Mouse (Mus musculus) liver, adult 2 months (tissue): Measurements from ENCODE around the gene Gsc2. TPM values are rescaled to one million over a fixed set of nuclear protein-coding genes. Genes with fewer than 3 reads are reported as not detected.

ENCODE experiments used
- DNase-seq: peaks from one replicate; pipeline ENCODE4 v3.0.0-alpha.2; 2011; ENCODE audit warnings: low read depth, low spot score; ENCODE audit errors: extremely low read depth
- H3K27ac ChIP-seq: fragments of 200-500 bp; replicated peaks from 2 replicates; pipeline ENCODE4 v1.5.1; 2012; ENCODE audit warnings: low read depth, mild to moderate bottlenecking, control low read depth, inconsistent platforms, low read length; ENCODE audit not compliant: insufficient read depth
- H3K27me3 ChIP-seq: fragments of 200-500 bp; 2 replicates; pipeline ENCODE4 v1.6.1; 2012; ENCODE audit warnings: mild to moderate bottlenecking, moderate library complexity, low read length, inconsistent platforms; ENCODE audit not compliant: control insufficient read depth, insufficient read depth
- H3K36me3 ChIP-seq: fragments of 200-500 bp; 2 replicates; pipeline ENCODE4 v1.6.1; 2012; ENCODE audit warnings: low read length, inconsistent platforms; ENCODE audit not compliant: control insufficient read depth, insufficient read depth
- H3K4me1 ChIP-seq: fragments of 200-500 bp; 2 replicates; pipeline ENCODE4 v1.6.1; 2011; ENCODE audit warnings: low read length; ENCODE audit not compliant: control insufficient read depth, insufficient read depth
- H3K4me3 ChIP-seq: fragments of 200-500 bp; 2 replicates; pipeline ENCODE4 v1.5.1; 2011; ENCODE audit warnings: low read depth, mild to moderate bottlenecking, control low read depth, low read length, moderate library complexity; ENCODE audit not compliant: insufficient read depth
- H3K79me2 ChIP-seq: fragments of 200-500 bp; 2 replicates; pipeline ENCODE4 v1.6.1; 2012; ENCODE audit warnings: inconsistent platforms, mild to moderate bottlenecking, low read length, moderate library complexity; ENCODE audit not compliant: control insufficient read depth, insufficient read depth
- H3K9ac ChIP-seq: fragments of 200-500 bp; 2 replicates; pipeline ENCODE4 v1.6.1; 2012; ENCODE audit warnings: low read depth, mild to moderate bottlenecking, control low read depth, inconsistent platforms, low read length
- CTCF ChIP-seq: fragments of 200-500 bp; IDR thresholded peaks from 2 replicates; pipeline ENCODE4 v1.5.1; 2011; ENCODE audit warnings: low read depth, low read length, control low read depth
- POLR2A ChIP-seq: fragments of 200-500 bp; IDR thresholded peaks from 2 replicates; pipeline ENCODE4 v1.6.1; 2011; ENCODE audit warnings: low read length, control low read depth; ENCODE audit not compliant: insufficient read depth; ENCODE audit errors: extremely low read depth
- WGBS: fragments of 180-500 bp; shearing (Covaris S2); methylation state at CpG from one replicate; pipeline ENCODE4 v1.1.7; 2018; 5-methylcytosine and 5-hydroxymethylcytosine counted together
- polyA plus RNA-seq: library from polyadenylated mRNA; depleted of rRNA; stranded (reverse); fragments of >200 nt; gene quantifications from 2 replicates; pipeline ENCODE4 v1.2.3, GENCODE M21; 2012
- total RNA-seq: library from RNA; depleted of rRNA; stranded (reverse); fragments of >200 nt; gene quantifications from 2 replicates; pipeline ENCODE4 v1.2.3, GENCODE M21; 2014

The Gsc2 gene
- total and polyA plus RNA-seq, 2 experiments: not detected

DNA sequence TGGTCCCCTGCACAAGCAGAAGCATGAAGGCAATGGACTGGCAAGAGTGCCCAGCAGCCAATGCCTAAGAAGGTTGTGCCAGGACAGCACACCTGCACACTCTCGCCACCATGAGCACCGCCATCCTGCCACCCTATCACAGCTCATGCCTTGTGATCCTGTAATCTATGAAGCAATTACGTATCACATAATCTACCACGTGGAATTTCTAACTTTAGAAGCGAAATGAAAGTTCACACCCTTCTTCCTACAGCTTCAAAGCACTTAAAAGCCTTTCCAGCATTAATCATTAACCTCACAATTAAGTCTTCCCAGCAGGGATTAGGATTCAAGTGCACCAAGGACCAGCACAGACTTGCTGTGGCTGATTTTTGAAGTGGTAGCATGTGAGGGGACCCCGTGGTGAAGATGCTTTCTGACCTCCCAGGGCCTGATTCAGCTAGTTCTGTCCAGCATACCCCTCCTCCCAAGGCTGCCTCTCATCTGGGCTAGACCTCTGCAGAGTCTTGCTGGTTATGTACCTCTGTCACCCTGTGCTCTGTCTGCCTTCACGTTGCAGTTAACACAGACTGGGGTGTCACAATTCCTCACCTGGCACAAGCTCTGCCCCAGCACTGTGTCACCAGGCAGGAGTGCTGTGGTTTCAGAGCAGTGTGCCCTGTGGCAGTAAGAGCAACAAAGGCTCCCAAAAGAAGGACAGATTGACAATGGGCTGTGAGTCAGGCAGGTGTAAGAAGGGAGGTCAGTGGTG is 30.4 kb upstream of the Gsc2 start:
- no peak for DNase-seq
- Histone ChIP-seq H3K27ac (no peak overlapping the region), H3K4me1 (no peaks in the 10 kb centered on the region), H3K4me3 (no peak overlapping the region), H3K27me3 (no peaks in the 10 kb centered on the region; the same call in 1 of the 2 replicates), H3K36me3 (no peaks in the 10 kb centered on the region), H3K9ac (no peak overlapping the region), H3K79me2 (no peaks in the 10 kb centered on the region)
- no peak for TF ChIP-seq POLR2A
- TF ChIP-seq CTCF: no peak
- 44% methylated on average over 7 of the region's 7 CpGs for WGBS

DNA sequence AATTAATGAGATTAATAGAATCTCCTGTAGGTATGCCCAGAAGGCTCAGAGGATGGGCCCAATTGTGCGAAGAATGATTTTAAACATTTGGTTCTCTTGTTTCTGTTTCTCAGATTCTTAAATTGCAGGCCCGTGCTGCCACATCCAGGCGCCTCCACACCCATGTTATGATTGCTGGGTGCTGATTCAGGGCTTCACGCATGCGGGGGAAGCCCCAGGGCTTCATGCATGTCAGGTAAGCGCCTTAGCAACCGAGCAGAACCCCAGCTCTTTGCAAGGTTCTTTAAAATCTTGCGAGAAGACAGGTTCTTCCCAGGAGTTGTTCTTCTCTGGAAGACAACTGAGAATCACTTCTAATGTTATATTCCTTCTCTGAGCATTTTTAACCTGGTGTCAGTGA is 28.6 kb upstream of the Gsc2 start:
- H3K27me3 ChIP-seq: no peaks in the 10 kb centered on the region; the same call in 1 of the 2 replicates

DNA sequence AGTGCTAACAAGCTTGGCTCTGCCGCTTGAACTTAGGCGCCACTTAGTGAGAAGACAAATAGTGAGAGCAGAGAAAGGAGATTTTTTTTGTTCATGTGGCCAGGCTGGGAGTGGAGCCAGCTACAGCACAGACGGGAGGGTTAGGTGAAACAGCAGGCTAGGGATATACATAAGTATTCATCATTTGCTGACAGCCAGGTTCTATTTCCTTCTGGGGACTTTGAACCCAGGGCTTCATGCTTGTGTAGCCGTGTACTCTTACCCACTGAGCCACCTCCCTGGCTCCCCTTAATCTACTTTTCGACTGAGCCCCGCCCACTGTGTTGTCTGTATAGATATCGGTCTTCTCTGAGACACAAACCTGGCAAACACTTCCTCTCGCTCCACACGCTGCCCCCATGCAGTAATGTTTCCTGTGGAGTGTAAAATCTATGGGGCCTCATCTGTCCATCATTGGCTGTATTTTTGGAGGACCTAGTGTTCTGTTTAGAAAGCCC is 24.4 kb upstream of the Gsc2 start:
- Histone ChIP-seq H3K36me3 (no peaks in the 10 kb centered on the region), H3K79me2 (no peaks in the 10 kb centered on the region), H3K4me3 (no peak overlapping the region), H3K4me1 (no peaks in the 10 kb centered on the region), H3K27me3 (no peaks in the 10 kb centered on the region), H3K9ac (no peak overlapping the region), H3K27ac (no peak overlapping the region)
- TF ChIP-seq CTCF (no peak), POLR2A (no peak)
- WGBS: 37% methylated on average over 9 of the region's 9 CpGs
- no peak for DNase-seq

More for the DNA sequence above, 28.6 kb upstream of the Gsc2 start:
- no peak overlapping the region for H3K27ac ChIP-seq
- 79% methylated on average over 8 of the region's 8 CpGs for WGBS
- no peak overlapping the region for H3K9ac ChIP-seq
- H3K79me2 ChIP-seq: no peaks in the 10 kb centered on the region
- TF ChIP-seq CTCF (no peak), POLR2A (no peak)
- no peaks in the 10 kb centered on the region for H3K36me3 ChIP-seq
- no peaks in the 10 kb centered on the region for H3K4me1 ChIP-seq
- no peak for DNase-seq
- no peak overlapping the region for H3K4me3 ChIP-seq

DNA sequence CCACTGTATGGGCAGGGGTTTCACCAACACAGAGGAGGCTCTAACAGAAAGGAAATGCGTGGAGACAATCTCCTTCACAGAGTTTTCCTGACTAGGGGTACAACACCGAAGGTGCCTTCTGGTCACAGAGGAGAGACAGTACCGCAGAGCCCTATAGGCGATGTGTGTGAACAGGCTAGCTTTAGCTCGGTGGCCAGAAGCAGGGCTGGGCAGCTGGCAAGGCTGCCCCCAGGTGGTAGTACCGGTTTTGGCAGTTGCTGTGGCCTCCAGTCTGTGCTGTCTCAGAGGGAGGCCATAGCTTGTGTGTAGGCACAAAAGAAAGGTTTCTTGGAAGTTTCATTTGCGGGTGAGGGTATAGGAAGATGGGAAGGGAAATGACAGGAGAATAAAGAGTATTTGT is 24.0 kb upstream of the Gsc2 start:
- Histone ChIP-seq H3K79me2 (no peaks in the 10 kb centered on the region), H3K4me3 (no peak overlapping the region), H3K36me3 (no peaks in the 10 kb centered on the region), H3K4me1 (no peaks in the 10 kb centered on the region), H3K9ac (no peak overlapping the region), H3K27me3 (no peaks in the 10 kb centered on the region), H3K27ac (no peak overlapping the region)
- TF ChIP-seq POLR2A (no peak), CTCF (peak; percentile 96)
- DNase-seq: peak; percentile 60
- WGBS: 6% methylated on average over 7 of the region's 7 CpGs

DNA sequence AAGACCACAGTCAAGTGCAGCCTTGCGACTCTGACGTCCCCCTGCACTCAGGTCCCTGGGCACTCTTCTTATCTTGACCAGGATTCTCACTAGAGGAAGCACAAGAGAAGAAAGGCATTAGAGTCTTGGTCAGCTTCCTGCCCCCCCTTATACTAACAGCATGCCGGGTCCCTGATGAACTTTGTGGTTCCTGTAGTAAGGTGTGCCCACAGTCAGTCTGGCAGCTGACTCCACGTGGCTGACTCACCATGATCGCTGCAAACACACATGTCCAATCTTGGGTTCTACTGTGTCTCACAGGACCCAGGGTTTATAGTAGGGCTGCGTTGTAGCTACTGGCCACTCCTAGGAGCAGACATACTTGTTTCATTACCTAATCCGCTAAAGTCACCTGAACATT is 23.3 kb upstream of the Gsc2 start:
- TF ChIP-seq POLR2A (no peak), CTCF (no peak)
- no peak overlapping the region for H3K27ac ChIP-seq
- no peaks in the 10 kb centered on the region for H3K79me2 ChIP-seq
- no peak overlapping the region for H3K9ac ChIP-seq
- WGBS: 61% methylated on average over 7 of the region's 7 CpGs
- H3K27me3 ChIP-seq: no peaks in the 10 kb centered on the region
- H3K4me3 ChIP-seq: no peak overlapping the region
- no peaks in the 10 kb centered on the region for H3K4me1 ChIP-seq
- H3K36me3 ChIP-seq: no peaks in the 10 kb centered on the region
- DNase-seq: no peak

DNA sequence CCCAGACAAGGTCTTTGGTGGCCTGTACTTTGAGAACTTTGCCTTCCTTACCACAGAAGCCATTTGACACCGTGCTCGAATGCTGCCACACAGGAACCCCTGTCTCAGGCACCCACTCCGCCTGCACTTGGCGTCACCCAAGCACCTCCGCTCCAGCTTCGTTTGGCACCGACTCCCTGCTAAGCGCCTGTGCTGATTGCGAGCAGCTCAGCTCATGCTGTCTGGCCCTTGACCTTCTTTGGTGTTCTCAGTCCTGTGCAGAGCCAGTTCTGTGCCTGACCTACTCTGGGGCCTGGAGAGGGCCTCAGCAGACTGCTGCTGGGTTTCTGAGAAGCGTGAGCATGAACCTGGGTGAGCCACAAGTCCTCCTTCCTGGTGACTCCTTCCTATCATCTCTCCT is 21.9 kb upstream of the Gsc2 start:
- H3K27ac ChIP-seq: no peak overlapping the region
- WGBS: 83% methylated on average over 10 of the region's 10 CpGs
- TF ChIP-seq CTCF (no peak), POLR2A (no peak)
- no peaks in the 10 kb centered on the region for H3K79me2 ChIP-seq
- no peaks in the 10 kb centered on the region for H3K36me3 ChIP-seq
- H3K9ac ChIP-seq: no peak overlapping the region
- H3K4me3 ChIP-seq: no peak overlapping the region
- H3K27me3 ChIP-seq: no peaks in the 10 kb centered on the region
- DNase-seq: no peak
- H3K4me1 ChIP-seq: no peaks in the 10 kb centered on the region
